Mouse (Mus musculus) cerebellum, postnatal 25 days (tissue): ENCODE measurements around the gene Zbtb37.
A peak's percentile ranks its signal among the peaks of the same experiment; 100 is the strongest.

Source experiments
- DNase-seq, 2 experiments: peaks; one replicate each; pipeline ENCODE4 v3.0.0; 2021; ENCODE audit warnings: mixed read lengths in 2 of 2

Zbtb37 gene

DNA sequence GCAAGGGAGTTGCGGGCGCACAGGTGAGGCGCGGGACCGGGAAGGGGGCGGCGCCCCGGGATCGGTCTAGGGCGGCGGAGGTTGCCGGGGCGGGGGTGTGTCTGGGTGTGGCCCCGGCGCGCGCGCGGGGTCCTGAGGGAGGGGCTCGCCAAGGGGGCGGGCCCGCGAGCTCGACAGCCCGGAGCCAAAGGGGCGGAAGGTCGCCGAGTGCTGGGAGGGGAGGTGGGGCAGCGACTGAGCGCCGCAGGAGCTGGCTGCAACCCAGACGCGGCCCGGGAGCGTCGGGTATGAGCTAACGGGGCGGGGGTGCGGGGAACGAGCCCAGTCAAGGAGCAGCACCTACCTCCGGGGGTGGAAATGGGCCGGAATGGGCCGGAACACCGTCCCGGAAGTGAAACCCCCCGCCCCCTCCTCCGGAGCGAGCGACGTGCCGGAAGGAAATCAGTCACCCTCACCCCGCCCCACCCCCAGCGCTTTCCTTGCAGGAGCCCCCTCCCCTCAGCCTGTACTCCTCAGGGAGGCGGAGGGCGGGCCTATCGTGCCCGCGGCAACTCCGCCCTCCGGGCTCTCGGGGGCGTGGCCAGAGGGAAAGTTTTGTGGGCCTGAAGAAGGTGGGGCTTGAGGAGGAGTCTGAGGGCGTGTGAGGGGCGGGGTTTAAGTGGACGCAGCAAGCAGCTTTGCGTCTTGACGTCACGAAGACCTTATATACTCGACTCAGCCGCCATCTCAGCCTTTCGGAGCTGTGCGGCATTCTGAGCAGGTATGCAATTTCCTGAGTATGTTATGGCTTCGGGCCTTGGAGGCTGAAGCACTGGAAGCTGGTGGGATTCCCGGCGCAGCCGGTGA, at the start of gene Zbtb37:
Gene Zbtb37, minus strand, starts transcription at position 415 of the 846 bp plus-strand sequence.
- DNase-seq = peak; percentile 96 to 97

GRCm38 (mm10) chr1:161077243-161077642, 42.6 kb upstream of the Zbtb37 start:
- DNase-seq = no peak

GRCm38 (mm10) chr1:161076238-161076637, 41.6 kb upstream of the Zbtb37 start:
- no peak for DNase-seq

- no peak for DNase-seq
Measured at GRCm38 (mm10) chr1:161071272-161071620, 36.6 kb upstream of the Zbtb37 start.

- DNase-seq = peak; percentile 96 to 97
Measured at GRCm38 (mm10) chr1:161070352-161071271, 36.0 kb upstream of the Zbtb37 start, which contains the start of the genes Dars2 and Cenpl. Gene Dars2, minus strand, starts transcription at chr1:161070658. Gene Cenpl, plus strand, starts transcription at chr1:161070713.

DNA sequence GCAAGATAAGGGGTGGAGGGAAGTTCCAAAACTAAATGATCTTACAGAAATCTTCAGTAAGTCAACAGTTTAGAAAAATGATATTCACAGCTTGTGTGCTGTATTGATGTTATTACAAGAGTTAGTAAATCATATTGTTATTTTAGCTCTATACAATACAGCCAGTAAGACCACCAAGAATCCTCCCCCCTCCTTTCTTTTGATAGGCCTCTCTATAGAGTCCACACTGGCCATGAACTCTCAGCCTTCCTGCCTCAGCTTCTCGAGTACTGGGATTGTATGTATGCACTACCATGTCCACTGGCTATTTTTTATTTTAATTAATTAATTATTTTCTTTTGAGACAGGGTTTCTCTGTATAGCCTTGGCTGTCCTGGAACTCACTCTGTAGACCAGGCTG, 28.7 kb upstream of the Zbtb37 start:
- no peak for DNase-seq

DNA sequence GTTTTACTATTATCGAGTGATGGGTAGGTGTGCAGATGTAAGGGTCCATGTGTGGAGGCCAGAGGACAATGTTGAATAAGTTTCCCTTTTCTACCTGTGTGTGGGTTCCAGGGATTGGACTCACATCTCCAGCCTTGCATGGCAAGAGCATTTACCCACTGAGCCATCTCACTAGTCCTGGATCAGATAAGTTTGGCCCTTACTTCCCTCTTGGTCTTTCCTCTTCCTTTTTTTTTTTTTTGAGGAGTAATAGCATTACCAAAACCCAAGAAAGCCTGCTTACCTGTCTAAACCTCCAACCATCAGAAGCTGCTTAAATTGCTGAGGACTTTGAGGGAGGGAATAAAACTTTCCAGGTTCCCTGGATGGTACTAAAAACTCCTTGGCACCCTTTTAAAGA, 22.5 kb upstream of the Zbtb37 start:
- DNase-seq = no peak

DNA sequence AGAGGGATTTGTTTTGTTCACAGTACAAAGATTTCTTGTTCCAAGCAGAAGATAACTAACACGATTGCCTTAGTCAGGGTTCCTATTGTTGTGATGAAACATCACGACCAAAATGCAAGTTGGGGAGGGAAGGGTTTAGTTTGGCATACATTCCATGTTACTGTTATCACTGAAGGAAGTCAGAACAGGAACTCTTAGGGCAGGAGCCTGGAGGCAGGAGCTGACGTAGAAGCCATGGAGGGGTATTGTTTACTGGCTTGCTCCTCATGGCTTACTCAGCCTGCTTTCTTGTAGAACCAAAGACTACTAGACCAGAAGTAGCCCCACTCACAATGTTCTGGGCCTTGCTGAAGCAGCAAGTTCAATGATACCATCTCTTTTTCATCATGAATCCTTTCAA, 12.3 kb upstream of the Zbtb37 start:
- DNase-seq = no peak

GRCm38 (mm10) chr1:161041261-161042020, 6.8 kb upstream of the Zbtb37 start:
- no peak for DNase-seq

- DNase-seq = no peak
Measured at GRCm38 (mm10) chr1:161040855-161041254, 6.2 kb upstream of the Zbtb37 start.

DNA sequence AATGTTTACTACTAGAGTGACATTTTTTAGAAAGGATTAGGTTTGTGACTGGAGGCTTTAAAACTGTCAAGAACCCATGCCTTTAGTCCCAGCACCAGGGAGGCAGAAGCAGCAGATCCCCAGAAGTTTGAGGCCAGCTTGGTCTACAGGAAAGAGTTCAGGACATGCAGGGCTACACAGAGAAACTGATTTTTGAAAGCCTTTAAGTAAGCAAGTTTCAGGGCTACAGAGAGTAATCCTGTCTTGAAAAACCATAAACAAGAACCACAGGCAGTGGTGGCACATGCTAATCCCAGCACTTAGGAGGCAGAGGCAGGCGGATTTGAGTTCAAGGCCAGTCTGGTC, 5.7 kb upstream of the Zbtb37 start:
- DNase-seq = no peak

DNA sequence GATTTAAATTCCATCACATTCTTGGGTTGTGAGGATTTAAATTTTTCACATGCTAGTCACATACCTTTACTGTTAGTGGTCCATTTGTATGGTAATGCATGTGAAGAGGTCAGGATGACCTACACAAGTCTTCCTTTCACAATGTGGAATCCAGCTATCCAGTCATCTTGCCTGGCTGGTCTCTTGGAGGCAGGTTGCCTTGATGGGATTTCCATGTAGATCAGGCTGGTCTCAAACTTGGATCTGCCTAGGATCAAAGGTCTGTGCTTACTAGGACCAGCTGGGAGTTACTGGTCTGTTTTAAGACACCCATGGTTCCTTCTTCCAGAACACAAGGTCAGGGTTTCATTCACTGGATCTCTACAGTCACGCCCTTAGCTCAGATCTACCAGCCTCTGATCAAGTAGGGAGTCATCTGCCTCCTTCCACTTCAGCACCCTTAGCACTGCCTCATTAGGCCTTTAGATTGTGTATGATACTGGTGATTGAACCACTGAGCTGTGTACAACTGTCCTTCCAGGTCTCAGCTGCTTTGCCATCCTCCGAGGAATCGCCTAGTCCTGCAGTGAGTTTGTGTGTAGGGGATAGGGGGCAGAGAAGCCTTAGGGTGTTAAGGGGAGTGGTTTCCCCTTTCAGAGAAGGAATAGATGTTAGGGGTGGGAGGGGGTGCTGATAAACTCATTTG, 5.2 kb upstream of the Zbtb37 start:
- no peak for DNase-seq

- no peak for DNase-seq
Measured at GRCm38 (mm10) chr1:161038968-161039721, 4.5 kb upstream of the Zbtb37 start.

GRCm38 (mm10) chr1:161038004-161038403, 3.4 kb upstream of the Zbtb37 start:
- DNase-seq = no peak

GRCm38 (mm10) chr1:161037599-161037998, 3.0 kb upstream of the Zbtb37 start:
- DNase-seq = no peak

- no peak for DNase-seq
Measured at GRCm38 (mm10) chr1:161037026-161037425, 2.4 kb upstream of the Zbtb37 start.

DNA sequence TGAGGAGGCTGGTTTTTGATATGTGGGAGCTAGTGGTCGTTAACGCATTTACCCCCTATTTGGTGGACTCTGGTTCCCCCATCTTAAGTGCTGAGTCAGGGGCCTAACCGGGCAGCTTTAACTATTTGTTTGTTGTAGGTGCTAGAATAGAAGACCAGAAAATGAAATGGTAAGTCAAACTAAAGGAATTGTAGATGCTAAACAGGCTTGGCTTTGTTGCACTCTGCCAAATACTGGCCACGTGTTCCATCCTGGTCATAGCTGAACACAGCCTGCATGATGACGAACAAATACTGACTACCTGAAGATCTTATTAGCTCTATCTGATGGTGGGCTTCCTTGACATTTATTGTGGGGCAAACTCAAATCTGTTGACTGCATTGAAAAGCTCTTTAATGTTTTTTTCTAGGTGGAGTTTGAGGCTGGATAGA, 1.8 kb upstream of the Zbtb37 start:
- DNase-seq = peak in 1 of 2 experiments; percentile 14

DNA sequence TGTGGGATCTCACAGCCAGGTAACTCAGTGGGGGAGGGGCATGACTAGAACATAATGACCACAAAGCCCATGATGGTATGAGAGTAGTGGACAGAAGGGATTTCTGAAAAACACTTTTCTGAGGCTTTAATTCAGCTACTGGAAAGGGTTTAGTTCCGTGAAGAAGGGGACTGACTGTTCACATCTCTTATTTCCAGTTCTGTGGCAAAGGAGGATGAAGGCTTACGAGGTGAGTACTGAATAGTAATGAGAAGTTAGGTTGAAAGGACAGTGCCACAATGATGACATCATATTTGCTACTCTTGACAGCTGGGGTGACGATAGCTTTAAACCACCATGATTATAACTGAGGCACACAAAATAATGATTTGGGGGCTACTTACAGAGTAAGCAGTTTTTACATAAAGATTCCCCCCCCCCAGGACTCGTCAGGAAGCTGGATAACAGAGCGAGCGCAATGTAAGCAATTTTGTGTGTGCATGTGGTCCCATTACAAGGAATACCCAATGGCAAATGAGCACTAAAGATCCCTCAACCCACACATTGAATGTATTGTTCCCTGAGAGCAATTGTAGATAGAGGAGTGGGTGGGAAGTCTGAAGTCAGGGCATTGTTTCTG, 1.2 kb upstream of the Zbtb37 start:
- peak in 1 of 2 experiments; percentile 45 for DNase-seq

GRCm38 (mm10) chr1:161035281-161035785, 684 bp upstream of the Zbtb37 start:
- no peak for DNase-seq

DNA sequence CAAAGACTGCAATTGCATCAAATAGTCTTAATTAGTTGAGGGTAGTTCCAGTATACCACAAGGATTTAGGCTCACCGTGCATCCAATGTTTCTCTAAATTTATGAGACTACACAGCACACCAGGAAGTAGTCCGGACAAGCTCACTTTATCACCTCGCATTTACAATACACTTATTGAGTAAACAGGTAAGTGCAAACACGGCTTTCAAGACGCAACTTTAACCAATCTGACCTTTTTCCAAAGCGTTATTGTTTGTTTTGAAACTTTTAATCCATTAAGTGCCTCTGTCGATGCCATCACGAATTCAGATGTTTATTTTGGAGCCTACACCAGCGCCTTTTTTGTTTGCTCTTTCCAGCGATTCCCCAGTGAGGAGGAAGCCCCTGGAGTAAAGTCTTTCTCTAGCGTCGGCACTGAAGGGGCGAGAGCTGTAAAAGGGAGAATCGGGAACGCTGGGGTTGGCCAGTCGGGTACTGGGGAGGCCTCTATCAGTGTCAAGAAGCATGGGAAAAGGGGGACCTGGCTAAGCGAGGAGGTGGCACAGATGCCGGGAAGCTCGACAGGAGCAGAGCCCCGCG, 704 bp downstream of the Zbtb37 start:
- DNase-seq = no peak
